Comparison of ENCODE assay signal across 10 mouse cellular contexts in genomic region chr13:34271665-34272064, GRCm38 (mm10).
DNase-seq lines count a peak whose midpoint lies in the region; ATAC-seq and TF ChIP-seq lines count a peak whose summit lies in the region.
"Had no signal": no experiment of that assay in that cellular context is flagged by ENCODE, and none has a peak within 500 bp of the region (broad histone marks: within the 10 kb centered on the region; RNA-seq: fewer than 3 reads in every experiment).

No protein-coding gene starts in this region.

- H3K4me2 ChIP-seq in forebrain, embryonic 12.5 days, result no peak overlapping the region
- H3K4me2 ChIP-seq in forebrain, postnatal 0 days (ENCODE audit: low read depth), result no peak overlapping the region
- no peak overlapping the region for H3K4me2 ChIP-seq in neural tube, embryonic 13.5 days
- no peak overlapping the region for H3K4me2 ChIP-seq in neural tube, embryonic 15.5 days
- peak overlapping the region; percentile 65 for H3K4me2 ChIP-seq in liver, embryonic 14.5 days (ENCODE audit: low read depth)

- H3K4me1 ChIP-seq in forebrain, embryonic 12.5 days, result peaks cover 43% of the 10 kb centered on the region
- peaks cover 7% of the 10 kb centered on the region; the same call in 1 of the 2 replicates for H3K4me1 ChIP-seq in forebrain, postnatal 0 days (ENCODE audit: insufficient read depth)
- peaks cover 58% of the 10 kb centered on the region for H3K4me1 ChIP-seq in neural tube, embryonic 13.5 days (replicated peaks)
- peaks cover 39% of the 10 kb centered on the region for H3K4me1 ChIP-seq in neural tube, embryonic 15.5 days
- peaks cover 57 to 59% of the 10 kb centered on the region in 2 experiments for H3K4me1 ChIP-seq in liver, embryonic 14.5 days (replicated peaks; ENCODE audit: control insufficient read depth in 2 of 2, insufficient read depth in 2 of 2, low read length in 1 of 2)

- no peak for DNase-seq in forebrain, postnatal 0 days
- DNase-seq in liver, embryonic 14.5 days (ENCODE audit: low read depth in 3 of 3, low spot score in 3 of 3), result no peak
- DNase-seq in cerebellum, adult 18-20 months, result no peak
- no peak for DNase-seq in frontal cortex, postnatal 36 days (ENCODE audit: low spot score in 2 of 2)
- DNase-seq in right cerebral cortex, postnatal 25 days, result no peak
- DNase-seq: heart, postnatal 4 days; thymus, postnatal 4 days had no signal

- no peaks in the 10 kb centered on the region for H3K9me3 ChIP-seq in forebrain, embryonic 12.5 days
- H3K9me3 ChIP-seq in forebrain, postnatal 0 days (ENCODE audit: low read length), result no peaks in the 10 kb centered on the region
- no peaks in the 10 kb centered on the region for H3K9me3 ChIP-seq in neural tube, embryonic 13.5 days
- no peaks in the 10 kb centered on the region for H3K9me3 ChIP-seq in neural tube, embryonic 15.5 days (replicated peaks)
- no peaks in the 10 kb centered on the region for H3K9me3 ChIP-seq in liver, embryonic 14.5 days (ENCODE audit: control insufficient read depth, low read length)

- no peak for TF ChIP-seq EP300 in liver, embryonic 14.5 days (IDR thresholded peaks at IDR 0.05; ENCODE audit: low read depth)

- ATAC-seq in forebrain, embryonic 12.5 days (ENCODE audit: low FRiP score), result no peak
- ATAC-seq in forebrain, postnatal 0 days, result no peak
- 0 out of 2 replicates have a peak, but pooled peaks have one; percentile 64 for ATAC-seq in neural tube, embryonic 13.5 days (ENCODE audit: low read depth)
- no peak for ATAC-seq in neural tube, embryonic 15.5 days (ENCODE audit: low FRiP score)
- ATAC-seq in liver, embryonic 14.5 days (ENCODE audit: insufficient read depth), result no peak

- WGBS in forebrain, embryonic 12.5 days, result 89% methylated on average over 2 of the region's 2 CpGs
- 68% methylated on average over 2 of the region's 2 CpGs for WGBS in forebrain, postnatal 0 days
- WGBS in neural tube, embryonic 13.5 days, result 66% methylated on average over 2 of the region's 2 CpGs
- WGBS in neural tube, embryonic 15.5 days, result 68% methylated on average over 2 of the region's 2 CpGs
- WGBS in liver, embryonic 14.5 days (ENCODE audit: insufficient replicate concordance), result 37% methylated on average over 2 of the region's 2 CpGs

- H3K9ac ChIP-seq in forebrain, embryonic 12.5 days, result no peak overlapping the region
- H3K9ac ChIP-seq in forebrain, postnatal 0 days, result no peak overlapping the region
- no peak overlapping the region for H3K9ac ChIP-seq in neural tube, embryonic 13.5 days
- no peak overlapping the region for H3K9ac ChIP-seq in neural tube, embryonic 15.5 days (replicated peaks)
- peak overlapping the region; percentile 38 for H3K9ac ChIP-seq in liver, embryonic 14.5 days (replicated peaks)

- H3K27me3 ChIP-seq in forebrain, embryonic 12.5 days, result no peaks in the 10 kb centered on the region
- no peaks in the 10 kb centered on the region for H3K27me3 ChIP-seq in forebrain, postnatal 0 days (ENCODE audit: insufficient read depth, low read length)
- H3K27me3 ChIP-seq in neural tube, embryonic 13.5 days, result no peaks in the 10 kb centered on the region
- H3K27me3 ChIP-seq in neural tube, embryonic 15.5 days (replicated peaks), result no peaks in the 10 kb centered on the region
- no peaks in the 10 kb centered on the region for H3K27me3 ChIP-seq in liver, embryonic 14.5 days (ENCODE audit: control insufficient read depth, insufficient read depth, low read length)

- H3K27ac ChIP-seq in forebrain, embryonic 12.5 days, result peak overlapping the region; percentile 66
- no peak overlapping the region for H3K27ac ChIP-seq in forebrain, postnatal 0 days (ENCODE audit: low read depth, low read length)
- H3K27ac ChIP-seq in neural tube, embryonic 13.5 days (replicated peaks), result peak overlapping the region; percentile 42
- no peak overlapping the region for H3K27ac ChIP-seq in neural tube, embryonic 15.5 days (replicated peaks)
- peak overlapping the region; percentile 79 for H3K27ac ChIP-seq in liver, embryonic 14.5 days

- no peak overlapping the region for H3K4me3 ChIP-seq in forebrain, embryonic 12.5 days (replicated peaks)
- no peak overlapping the region for H3K4me3 ChIP-seq in forebrain, postnatal 0 days (ENCODE audit: low read depth, low read length)
- no peak overlapping the region for H3K4me3 ChIP-seq in neural tube, embryonic 13.5 days
- no peak overlapping the region for H3K4me3 ChIP-seq in neural tube, embryonic 15.5 days (replicated peaks)
- no peak overlapping the region for H3K4me3 ChIP-seq in liver, embryonic 14.5 days (ENCODE audit: insufficient read depth in 1 of 2, low read depth in 2 of 2, low read length in 2 of 2)

- peaks cover 10% of the 10 kb centered on the region for H3K36me3 ChIP-seq in forebrain, embryonic 12.5 days (replicated peaks)
- no peaks in the 10 kb centered on the region for H3K36me3 ChIP-seq in forebrain, postnatal 0 days (ENCODE audit: insufficient read depth)
- H3K36me3 ChIP-seq in neural tube, embryonic 13.5 days, result peaks cover 9% of the 10 kb centered on the region
- H3K36me3 ChIP-seq in neural tube, embryonic 15.5 days, result 0 out of 2 replicates have a peak, but pooled peaks cover 4% of the 10 kb centered on the region
- H3K36me3 ChIP-seq in liver, embryonic 14.5 days (replicated peaks; ENCODE audit: control insufficient read depth, insufficient read depth, low read depth), result peaks cover 39% of the 10 kb centered on the region

- TF ChIP-seq CTCF in forebrain, postnatal 0 days (IDR thresholded peaks at IDR 0.05; ENCODE audit: low read depth), result no peak
- no peak for TF ChIP-seq CTCF in liver, embryonic 14.5 days (IDR thresholded peaks at IDR 0.05; ENCODE audit: low read depth)

Comparison
In these comparisons a context has a peak if more than half of its experiments do, and no peak if none do; other contexts are left out.
1. H3K27ac ChIP-seq: peak in forebrain, embryonic 12.5 days (single experiment), neural tube, embryonic 13.5 days (single experiment) and liver, embryonic 14.5 days (single experiment); none in forebrain, postnatal 0 days (single experiment) and neural tube, embryonic 15.5 days (single experiment).